Mouse (Mus musculus) hindbrain, embryonic 14.5 days (tissue): ENCODE data around the gene Vamp1. TPM values are rescaled to one million over a fixed set of nuclear protein-coding genes. Genes with fewer than 3 reads are reported as not detected.

Experiments
- ATAC-seq: fragments of 200-750 bp; cut with Nextera tagmentation; 2 replicates; pipeline ENCODE4 v1.8.0; 2017; ENCODE audit warnings: moderate number of reproducible peaks, mild to moderate bottlenecking, moderate TSS enrichment, moderate library complexity; ENCODE audit not compliant: low FRiP score
- DNase-seq: peaks from one replicate; pipeline ENCODE4 v3.0.0-alpha.2; 2015; ENCODE audit warnings: low spot score
- H3K27ac ChIP-seq: fragments of 300-500 bp; sonication (generic); 2 replicates; pipeline ENCODE4 v1.5.1; 2014; ENCODE audit warnings: mild to moderate bottlenecking, moderate library complexity
- H3K27me3 ChIP-seq: fragments of 300-500 bp; sonication (generic); 2 replicates; pipeline ENCODE4 v1.6.1; 2014; ENCODE audit warnings: mild to moderate bottlenecking, low read length, mixed read lengths; ENCODE audit not compliant: control insufficient read depth, insufficient read depth
- H3K36me3 ChIP-seq: fragments of 300-500 bp; sonication (generic); replicated peaks from 2 replicates; pipeline ENCODE4 v1.6.1; 2014; ENCODE audit not compliant: control insufficient read depth, insufficient read depth
- H3K4me1 ChIP-seq: fragments of 300-500 bp; sonication (generic); replicated peaks from 2 replicates; pipeline ENCODE4 v1.6.1; 2014; ENCODE audit warnings: antibody characterized with exemption, low read length, mixed read lengths; ENCODE audit not compliant: control insufficient read depth, insufficient read depth
- H3K4me2 ChIP-seq: fragments of 300-500 bp; sonication (generic); replicated peaks from 2 replicates; pipeline ENCODE4 v1.6.1; 2014; ENCODE audit warnings: mild to moderate bottlenecking, moderate library complexity
- H3K4me3 ChIP-seq: fragments of 300-500 bp; sonication (generic); replicated peaks from 2 replicates; pipeline ENCODE4 v1.5.1; 2014; ENCODE audit warnings: mild to moderate bottlenecking, low read length
- H3K9ac ChIP-seq: fragments of 300-500 bp; sonication (generic); 2 replicates; pipeline ENCODE4 v1.6.1; 2014
- H3K9me3 ChIP-seq: fragments of 300-500 bp; sonication (generic); 2 replicates; pipeline ENCODE4 v1.6.1; 2016; ENCODE audit warnings: low read length; ENCODE audit not compliant: control insufficient read depth
- WGBS: fragments of 180-500 bp; shearing (Covaris S2); extraction: QIAGEN DNeasy Blood & Tissue Kit; methylation state at CpG from one replicate; pipeline ENCODE4 v1.1.7; 2014; 5-methylcytosine and 5-hydroxymethylcytosine counted together
- polyA plus RNA-seq: library from polyadenylated mRNA; unstranded; fragments of >200 nt; fragmentation: Nextera tagmentation; extraction: Ambion mirVana; gene quantifications from 2 replicates; pipeline ENCODE4 v1.2.1, GENCODE M21; 2014

Gene Vamp1
- polyA plus RNA-seq = 12.6 and 15.8 TPM in 2 replicates

GRCm38 (mm10) chr6:125215148-125215954 is at the start of gene Vamp1:
TSS of gene Vamp1 (plus strand) at chr6:125215551.
- H3K9ac ChIP-seq = peak within 1 kb of the TSS; percentile 79
- H3K4me2 ChIP-seq = peak within 1 kb of the TSS; percentile 73
- no peaks in the 10 kb centered on the region for H3K36me3 ChIP-seq
- H3K4me3 ChIP-seq = peak within 1 kb of the TSS; percentile 60
- peak within 1 kb of the TSS; percentile 79 for H3K27ac ChIP-seq
- WGBS = under 1% methylated on average over 48 of the region's 48 CpGs
- ATAC-seq = peak; percentile 97
- peaks cover 16% of the 10 kb centered on the region for H3K27me3 ChIP-seq
- DNase-seq = peak; percentile 98
- H3K4me1 ChIP-seq = peaks cover 6% of the 10 kb centered on the region
- no peaks in the 10 kb centered on the region for H3K9me3 ChIP-seq

- Histone ChIP-seq H3K4me2 (peak within 1 kb of the TSS; percentile 89), H3K27ac (peak within 1 kb of the TSS; percentile 90), H3K4me3 (peak within 1 kb of the TSS; percentile 97), H3K27me3 (no peaks in the 10 kb centered on the region), H3K4me1 (peaks cover 34% of the 10 kb centered on the region), H3K9me3 (no peaks in the 10 kb centered on the region), H3K9ac (peak within 1 kb of the TSS; percentile 98), H3K36me3 (peaks cover 56% of the 10 kb centered on the region)
- DNase-seq (peak; percentile 58), ATAC-seq (peak; percentile 9; the same call in 1 of the 2 replicates)
- WGBS = under 1% methylated on average over 18 of the region's 18 CpGs
Measured at GRCm38 (mm10) chr6:125166051-125166751, 49.1 kb upstream of the Vamp1 start, which contains the start of gene Gapdh. TSS of gene Gapdh (minus strand) at chr6:125166467.

DNA sequence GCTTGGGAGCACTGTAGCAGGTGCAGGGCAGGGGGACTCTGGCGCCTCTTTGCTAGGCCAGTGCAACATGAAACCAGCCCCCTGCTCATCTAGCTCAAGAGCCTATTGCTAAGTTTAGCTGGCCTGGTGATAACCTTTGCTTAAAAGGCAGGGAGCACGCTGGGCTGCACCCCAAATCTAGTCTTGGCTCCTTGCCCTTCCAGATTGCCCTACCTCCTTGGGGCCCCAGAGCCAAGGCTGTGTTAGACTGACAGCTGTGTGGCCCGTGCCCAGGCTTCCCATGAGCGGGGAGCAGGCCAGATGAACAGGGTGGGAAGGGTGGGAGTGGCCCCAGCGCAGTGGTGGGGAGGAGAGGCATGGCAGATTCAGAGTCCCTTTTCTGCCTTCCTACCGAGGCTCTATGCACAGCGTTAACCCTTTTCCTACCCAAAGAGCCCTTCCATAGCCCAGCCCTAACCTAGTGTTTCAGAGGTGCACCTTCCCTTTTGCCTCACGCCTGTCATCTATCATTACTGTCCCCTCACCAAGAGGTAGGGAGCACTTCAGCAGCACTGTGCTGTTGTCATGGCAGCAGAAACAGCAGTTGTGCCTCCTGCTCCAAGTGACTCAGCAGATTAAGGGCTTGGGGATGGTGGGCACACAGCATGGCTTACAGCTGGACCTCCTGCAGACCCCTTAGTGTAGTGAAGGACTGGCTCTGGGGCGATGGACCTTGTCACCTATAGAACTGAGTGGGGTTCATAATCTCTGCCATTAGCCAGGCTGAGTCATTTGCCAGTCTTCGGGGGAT is 48.3 kb upstream of the Vamp1 start:
- no peaks in the 10 kb centered on the region for H3K27me3 ChIP-seq
- H3K27ac ChIP-seq = peak overlapping the region; percentile 90
- DNase-seq (no peak), ATAC-seq (no peak; the same call in 1 of the 2 replicates)
- H3K36me3 ChIP-seq = peaks cover 57% of the 10 kb centered on the region
- WGBS = 11% methylated on average over 10 of the region's 10 CpGs
- H3K9me3 ChIP-seq = no peaks in the 10 kb centered on the region
- peaks cover 34% of the 10 kb centered on the region for H3K4me1 ChIP-seq
- H3K4me3 ChIP-seq = peak overlapping the region; percentile 97; the same call in 1 of the 2 replicates
- peak overlapping the region; percentile 98; the same call in 1 of the 2 replicates for H3K9ac ChIP-seq
- H3K4me2 ChIP-seq = peak overlapping the region; percentile 89

DNA sequence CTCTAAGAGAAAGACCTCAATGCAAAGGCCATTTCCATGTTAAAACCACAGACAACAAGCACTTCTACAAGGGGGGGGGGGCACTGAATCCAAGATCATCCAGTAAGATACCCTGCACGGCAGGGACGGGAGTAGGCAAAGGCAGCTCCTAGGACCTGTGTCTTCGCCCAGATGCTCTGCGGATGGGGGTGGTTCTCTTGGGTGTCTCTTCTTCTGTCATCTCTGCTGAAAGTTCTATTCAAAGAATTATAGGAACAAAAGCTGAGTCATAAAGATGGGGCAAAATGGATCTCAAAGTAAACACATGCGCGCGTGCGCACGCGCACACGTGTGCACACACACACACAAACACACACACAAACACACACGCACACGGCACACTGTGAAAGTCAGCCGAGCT is 47.3 kb upstream of the Vamp1 start:
- no peak for ATAC-seq
- 94% methylated on average over 14 of the region's 14 CpGs for WGBS
- H3K4me2 ChIP-seq = no peak overlapping the region
- H3K27ac ChIP-seq = no peak overlapping the region
- peaks cover 34% of the 10 kb centered on the region for H3K4me1 ChIP-seq
- no peaks in the 10 kb centered on the region for H3K27me3 ChIP-seq
- H3K36me3 ChIP-seq = peaks cover 60% of the 10 kb centered on the region
- H3K9me3 ChIP-seq = no peaks in the 10 kb centered on the region
- H3K4me3 ChIP-seq = no peak overlapping the region
- no peak overlapping the region for H3K9ac ChIP-seq
- DNase-seq = no peak

- Histone ChIP-seq H3K4me2 (no peak overlapping the region), H3K36me3 (peaks cover 76% of the 10 kb centered on the region), H3K4me1 (peaks cover 21% of the 10 kb centered on the region), H3K27me3 (no peaks in the 10 kb centered on the region), H3K9ac (no peak overlapping the region), H3K9me3 (no peaks in the 10 kb centered on the region), H3K27ac (no peak overlapping the region), H3K4me3 (no peak overlapping the region)
- DNase-seq = no peak
- WGBS = 85% methylated on average over 6 of the region's 6 CpGs
- no peak for ATAC-seq
Measured at GRCm38 (mm10) chr6:125170194-125170593, 45.2 kb upstream of the Vamp1 start.

DNA sequence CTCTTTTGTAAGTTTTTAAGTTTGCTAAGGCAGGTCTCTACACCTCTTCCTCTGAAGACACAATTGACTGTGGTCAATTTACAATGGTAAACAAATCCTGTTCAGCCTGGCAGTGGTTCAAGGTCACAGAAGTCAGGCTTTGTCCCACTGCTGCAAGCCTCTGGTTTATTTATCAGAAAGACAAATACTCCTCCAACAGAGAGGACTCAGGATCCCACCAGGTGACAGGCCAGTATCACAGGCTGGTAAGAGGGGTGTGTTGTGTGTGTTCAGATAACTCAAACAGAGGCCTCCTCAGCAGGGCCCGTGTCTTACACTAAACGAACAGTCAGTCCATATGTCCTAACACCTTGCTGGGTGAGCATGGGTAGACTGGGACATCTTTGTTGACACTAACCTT is 42.9 kb upstream of the Vamp1 start:
- Histone ChIP-seq H3K4me3 (no peak overlapping the region), H3K27ac (no peak overlapping the region), H3K9me3 (no peaks in the 10 kb centered on the region), H3K27me3 (no peaks in the 10 kb centered on the region), H3K4me2 (no peak overlapping the region), H3K9ac (no peak overlapping the region), H3K36me3 (peaks cover 99% of the 10 kb centered on the region), H3K4me1 (peaks cover 4% of the 10 kb centered on the region; the same call in 1 of the 2 replicates)
- DNase-seq = no peak
- 90% methylated on average over 2 of the region's 2 CpGs for WGBS
- ATAC-seq = no peak

- H3K9me3 ChIP-seq = no peaks in the 10 kb centered on the region
- DNase-seq (no peak), ATAC-seq (no peak)
- peaks cover 99% of the 10 kb centered on the region for H3K36me3 ChIP-seq
- no peaks in the 10 kb centered on the region for H3K27me3 ChIP-seq
- H3K27ac ChIP-seq = no peak overlapping the region
- no peak overlapping the region for H3K4me2 ChIP-seq
- H3K4me3 ChIP-seq = no peak overlapping the region
- WGBS = 98% methylated on average over 7 of the region's 7 CpGs
- H3K4me1 ChIP-seq = no peaks in the 10 kb centered on the region
- H3K9ac ChIP-seq = no peak overlapping the region
Measured at GRCm38 (mm10) chr6:125173256-125173655, 42.1 kb upstream of the Vamp1 start.

DNA sequence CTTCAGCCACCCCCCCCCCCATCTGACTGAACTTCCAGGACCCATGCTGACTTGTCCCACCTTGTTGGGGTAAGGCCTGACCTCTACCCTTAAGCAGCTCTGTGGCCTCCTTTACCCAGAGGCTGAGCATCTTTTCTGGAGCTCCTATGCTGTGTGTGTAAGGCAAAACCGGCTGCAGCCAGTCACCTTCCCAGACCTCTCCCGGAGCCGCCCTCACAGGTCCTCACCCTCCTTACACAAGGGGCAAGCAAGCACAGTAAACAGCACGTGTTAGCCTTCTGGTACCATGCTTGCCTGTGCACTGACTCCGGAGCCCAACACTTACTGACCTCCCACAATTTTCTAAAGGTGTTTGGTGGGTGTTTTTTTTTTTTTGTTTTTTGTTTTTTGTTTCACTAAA is 39.9 kb upstream of the Vamp1 start:
- DNase-seq = no peak

GRCm38 (mm10) chr6:125179601-125180000 is 35.8 kb upstream of the Vamp1 start:
- DNase-seq (no peak), ATAC-seq (no peak)
- Histone ChIP-seq H3K4me1 (no peaks in the 10 kb centered on the region), H3K9ac (no peak overlapping the region), H3K4me2 (no peak overlapping the region), H3K9me3 (no peaks in the 10 kb centered on the region), H3K36me3 (peaks cover 95% of the 10 kb centered on the region), H3K4me3 (no peak overlapping the region), H3K27me3 (no peaks in the 10 kb centered on the region), H3K27ac (no peak overlapping the region)
- 89% methylated on average over 7 of the region's 7 CpGs for WGBS

More for the DNA sequence above, 39.9 kb upstream of the Vamp1 start:
- no peak overlapping the region for H3K9ac ChIP-seq
- no peak overlapping the region for H3K4me3 ChIP-seq
- no peaks in the 10 kb centered on the region for H3K27me3 ChIP-seq
- H3K27ac ChIP-seq = no peak overlapping the region
- 93% methylated on average over 5 of the region's 5 CpGs for WGBS
- H3K4me1 ChIP-seq = no peaks in the 10 kb centered on the region
- no peaks in the 10 kb centered on the region for H3K9me3 ChIP-seq
- ATAC-seq = no peak
- peaks cover 99% of the 10 kb centered on the region for H3K36me3 ChIP-seq
- H3K4me2 ChIP-seq = no peak overlapping the region
